Mouse (Mus musculus): ENCODE data around the gene Glis3. TPM values are rescaled to one million over a fixed set of nuclear protein-coding genes. Genes with fewer than 3 reads are reported as not detected.

Gene Glis3
- polyA plus RNA-seq, 1 experiment from 2014 or later = 4.1 TPM

- H3K4me3 ChIP-seq (replicated peaks; ENCODE audit: low read length) = no peak overlapping the region
- H3K9me3 ChIP-seq (ENCODE audit: control insufficient read depth, low read length) = no peaks in the 10 kb centered on the region
- H3K4me1 ChIP-seq (replicated peaks; ENCODE audit: control insufficient read depth, insufficient read depth, low read length) = no peaks in the 10 kb centered on the region
- no peak overlapping the region for H3K9ac ChIP-seq
- no peaks in the 10 kb centered on the region for H3K36me3 ChIP-seq (replicated peaks; ENCODE audit: control insufficient read depth, insufficient read depth)
- no peaks in the 10 kb centered on the region for H3K27me3 ChIP-seq (ENCODE audit: control insufficient read depth, insufficient read depth, low read length)
- ATAC-seq (ENCODE audit: low FRiP score) (no peak), DNase-seq (ENCODE audit: low spot score) (no peak)
- H3K27ac ChIP-seq = no peak overlapping the region
- H3K4me2 ChIP-seq (replicated peaks) = no peak overlapping the region
- 88% methylated on average over 3 of the region's 3 CpGs for WGBS
Measured at GRCm38 (mm10) chr19:28519296-28519695, 160.6 kb downstream of the Glis3 start.

DNA sequence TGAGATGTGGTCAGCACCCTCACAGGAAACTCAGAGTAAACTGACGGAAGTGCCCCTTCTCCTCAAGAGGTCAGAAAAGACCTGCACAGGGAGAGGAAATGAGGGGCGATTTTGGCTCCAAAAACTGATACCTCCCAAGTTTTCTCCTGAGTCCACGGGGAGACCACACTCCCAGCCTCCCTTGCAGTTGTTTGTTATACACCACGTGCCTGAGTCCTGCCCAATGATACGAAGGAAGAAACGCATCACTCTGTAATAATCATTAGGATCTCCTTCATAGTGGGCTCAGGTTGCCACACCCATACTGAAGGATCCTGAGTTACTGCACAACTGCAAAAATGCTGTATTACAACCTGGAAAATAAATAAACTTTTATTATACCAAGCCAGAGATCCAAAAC lies 161.0 kb downstream of the Glis3 start:
- DNase-seq (ENCODE audit: low spot score) = no peak
- Histone ChIP-seq H3K36me3 (replicated peaks; ENCODE audit: control insufficient read depth, insufficient read depth) (no peaks in the 10 kb centered on the region), H3K4me2 (replicated peaks) (no peak overlapping the region), H3K9ac (no peak overlapping the region), H3K27ac (no peak overlapping the region), H3K27me3 (ENCODE audit: control insufficient read depth, insufficient read depth, low read length) (no peaks in the 10 kb centered on the region), H3K9me3 (ENCODE audit: control insufficient read depth, low read length) (no peaks in the 10 kb centered on the region), H3K4me3 (replicated peaks; ENCODE audit: low read length) (no peak overlapping the region), H3K4me1 (replicated peaks; ENCODE audit: control insufficient read depth, insufficient read depth, low read length) (no peaks in the 10 kb centered on the region)
- ATAC-seq (ENCODE audit: low FRiP score) = no peak
- 83% methylated on average over 6 of the region's 6 CpGs for WGBS

DNA sequence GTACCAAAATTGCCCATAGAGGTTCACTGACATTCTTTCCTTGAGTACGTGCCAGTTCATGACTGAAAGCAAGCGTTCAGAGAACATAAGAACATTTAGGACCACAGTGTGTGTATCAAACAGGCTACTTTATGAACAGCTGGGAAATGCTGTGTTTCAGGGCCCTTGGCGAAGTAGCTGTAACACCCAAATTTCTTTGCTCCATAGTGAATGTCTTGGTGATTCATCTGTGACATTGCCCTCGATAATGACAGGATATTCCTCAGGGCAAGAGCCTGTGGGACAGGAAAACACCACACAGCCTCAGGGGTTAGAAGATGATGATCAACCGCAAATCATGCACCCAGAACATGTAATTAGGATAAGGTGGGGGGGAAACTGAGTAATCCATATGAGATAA lies 161.6 kb downstream of the Glis3 start:
- Histone ChIP-seq H3K36me3 (replicated peaks; ENCODE audit: control insufficient read depth, insufficient read depth) (no peaks in the 10 kb centered on the region), H3K4me3 (replicated peaks; ENCODE audit: low read length) (no peak overlapping the region), H3K9ac (no peak overlapping the region), H3K4me1 (replicated peaks; ENCODE audit: control insufficient read depth, insufficient read depth, low read length) (no peaks in the 10 kb centered on the region), H3K27me3 (ENCODE audit: control insufficient read depth, insufficient read depth, low read length) (no peaks in the 10 kb centered on the region), H3K4me2 (replicated peaks) (no peak overlapping the region), H3K9me3 (ENCODE audit: control insufficient read depth, low read length) (no peaks in the 10 kb centered on the region), H3K27ac (no peak overlapping the region)
- no peak for ATAC-seq (ENCODE audit: low FRiP score)
- 83% methylated on average over 5 of the region's 5 CpGs for WGBS
- DNase-seq (ENCODE audit: low spot score) = no peak

DNA sequence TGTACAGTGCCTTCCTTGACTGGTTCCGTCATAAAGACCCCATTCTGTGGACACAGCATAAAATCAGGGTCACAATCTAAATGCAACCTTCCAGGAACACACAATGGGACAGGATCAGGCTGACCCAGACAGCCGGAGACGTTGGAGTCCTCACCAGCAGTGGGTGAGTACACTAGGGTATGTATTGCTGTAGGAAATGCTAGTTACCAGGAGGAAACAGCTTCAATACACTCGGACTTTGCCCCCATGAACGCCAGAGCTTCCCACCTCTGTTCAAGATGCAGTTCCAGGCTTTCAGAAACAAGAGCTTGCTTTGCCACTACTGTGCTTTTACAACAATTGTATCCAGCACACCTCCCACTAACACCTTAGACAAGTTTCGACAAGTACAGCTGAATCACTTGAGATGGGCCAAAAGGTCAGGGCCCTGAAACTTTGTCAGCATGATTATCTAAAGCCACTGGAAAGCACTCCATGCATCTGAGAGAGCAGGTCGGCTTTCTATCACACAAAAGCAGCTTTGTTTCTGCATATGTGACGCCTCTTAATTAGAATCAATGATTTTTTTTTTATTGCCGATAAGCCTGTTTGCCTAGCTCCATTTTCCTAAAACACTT lies 162.3 kb downstream of the Glis3 start:
- H3K36me3 ChIP-seq (replicated peaks; ENCODE audit: control insufficient read depth, insufficient read depth) = no peaks in the 10 kb centered on the region
- H3K27ac ChIP-seq = no peak overlapping the region
- no peaks in the 10 kb centered on the region for H3K9me3 ChIP-seq (ENCODE audit: control insufficient read depth, low read length)
- no peaks in the 10 kb centered on the region for H3K27me3 ChIP-seq (ENCODE audit: control insufficient read depth, insufficient read depth, low read length)
- H3K4me1 ChIP-seq (replicated peaks; ENCODE audit: control insufficient read depth, insufficient read depth, low read length) = no peaks in the 10 kb centered on the region
- H3K4me3 ChIP-seq (replicated peaks; ENCODE audit: low read length) = no peak overlapping the region
- H3K9ac ChIP-seq = no peak overlapping the region
- ATAC-seq (ENCODE audit: low FRiP score) (no peak), DNase-seq (ENCODE audit: low spot score) (no peak)
- H3K4me2 ChIP-seq (replicated peaks) = no peak overlapping the region
- WGBS = 44% methylated on average over 9 of the region's 9 CpGs

GRCm38 (mm10) chr19:28516487-28516886 lies 163.4 kb downstream of the Glis3 start:
- no peak for ATAC-seq (ENCODE audit: low FRiP score)
- H3K9ac ChIP-seq = no peak overlapping the region
- 53% methylated on average over 6 of the region's 6 CpGs for WGBS

GRCm38 (mm10) chr19:28512475-28512874 lies 167.4 kb downstream of the Glis3 start:
- Histone ChIP-seq H3K4me3 (replicated peaks; ENCODE audit: low read length) (no peak overlapping the region), H3K4me1 (replicated peaks; ENCODE audit: control insufficient read depth, insufficient read depth, low read length) (no peaks in the 10 kb centered on the region), H3K36me3 (replicated peaks; ENCODE audit: control insufficient read depth, insufficient read depth) (no peaks in the 10 kb centered on the region), H3K27ac (no peak overlapping the region), H3K27me3 (ENCODE audit: control insufficient read depth, insufficient read depth, low read length) (no peaks in the 10 kb centered on the region), H3K9me3 (ENCODE audit: control insufficient read depth, low read length) (no peaks in the 10 kb centered on the region), H3K4me2 (replicated peaks) (no peak overlapping the region), H3K9ac (no peak overlapping the region)
- ATAC-seq (ENCODE audit: low FRiP score) = no peak
- DNase-seq (ENCODE audit: low spot score) = no peak
- 84% methylated on average over 11 of the region's 11 CpGs for whole genome bisulfite sequencing

More at GRCm38 (mm10) chr19:28516487-28516886, 163.4 kb downstream of the Glis3 start:
- Histone ChIP-seq H3K4me2 (replicated peaks) (no peak overlapping the region), H3K9me3 (ENCODE audit: control insufficient read depth, low read length) (no peaks in the 10 kb centered on the region), H3K36me3 (replicated peaks; ENCODE audit: control insufficient read depth, insufficient read depth) (no peaks in the 10 kb centered on the region), H3K4me3 (replicated peaks; ENCODE audit: low read length) (no peak overlapping the region), H3K27me3 (ENCODE audit: control insufficient read depth, insufficient read depth, low read length) (no peaks in the 10 kb centered on the region), H3K27ac (no peak overlapping the region), H3K4me1 (replicated peaks; ENCODE audit: control insufficient read depth, insufficient read depth, low read length) (no peaks in the 10 kb centered on the region)
- DNase-seq (ENCODE audit: low spot score) = no peak

GRCm38 (mm10) chr19:28511910-28512309 lies 168.0 kb downstream of the Glis3 start:
- Histone ChIP-seq H3K4me2 (replicated peaks) (no peak overlapping the region), H3K27ac (no peak overlapping the region), H3K4me3 (replicated peaks; ENCODE audit: low read length) (no peak overlapping the region), H3K9ac (no peak overlapping the region), H3K9me3 (ENCODE audit: control insufficient read depth, low read length) (no peaks in the 10 kb centered on the region), H3K36me3 (replicated peaks; ENCODE audit: control insufficient read depth, insufficient read depth) (no peaks in the 10 kb centered on the region), H3K4me1 (replicated peaks; ENCODE audit: control insufficient read depth, insufficient read depth, low read length) (no peaks in the 10 kb centered on the region), H3K27me3 (ENCODE audit: control insufficient read depth, insufficient read depth, low read length) (no peaks in the 10 kb centered on the region)
- WGBS = 96% methylated on average over 1 of the region's 1 CpGs
- DNase-seq (ENCODE audit: low spot score) (no peak), ATAC-seq (ENCODE audit: low FRiP score) (no peak)

- WGBS = 57% methylated on average over 6 of the region's 6 CpGs
- Histone ChIP-seq H3K4me3 (replicated peaks; ENCODE audit: low read length) (no peak overlapping the region), H3K4me1 (replicated peaks; ENCODE audit: control insufficient read depth, insufficient read depth, low read length) (no peaks in the 10 kb centered on the region), H3K4me2 (replicated peaks) (no peak overlapping the region), H3K27me3 (ENCODE audit: control insufficient read depth, insufficient read depth, low read length) (no peaks in the 10 kb centered on the region), H3K9me3 (ENCODE audit: control insufficient read depth, low read length) (no peaks in the 10 kb centered on the region), H3K27ac (no peak overlapping the region), H3K9ac (no peak overlapping the region), H3K36me3 (replicated peaks; ENCODE audit: control insufficient read depth, insufficient read depth) (no peaks in the 10 kb centered on the region)
- no peak for ATAC-seq (ENCODE audit: low FRiP score)
- no peak for DNase-seq (ENCODE audit: low spot score)
Measured at GRCm38 (mm10) chr19:28505376-28505775, 174.5 kb downstream of the Glis3 start.

DNA sequence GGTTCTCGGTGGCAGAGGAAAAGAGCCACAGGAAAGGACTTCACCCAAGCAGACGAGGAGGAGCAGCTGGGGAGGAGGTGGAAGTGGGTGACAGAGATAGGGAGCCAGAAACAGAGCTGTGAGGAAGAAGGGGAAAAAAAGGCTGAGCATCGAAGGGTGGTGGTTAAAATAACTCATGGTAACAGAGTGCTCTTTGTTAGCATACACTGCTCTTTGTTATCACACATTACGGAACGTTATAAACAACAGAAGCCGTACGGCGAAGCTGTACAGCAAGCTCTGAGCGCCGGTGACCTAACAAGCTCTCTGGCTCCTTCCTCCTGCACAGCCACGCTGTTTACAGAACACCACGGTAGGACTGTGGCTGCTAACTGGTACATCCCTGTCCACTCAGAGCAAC lies 176.9 kb downstream of the Glis3 start:
- ATAC-seq (ENCODE audit: low FRiP score) (no peak), DNase-seq (ENCODE audit: low spot score) (no peak)
- WGBS = 73% methylated on average over 12 of the region's 12 CpGs
- Histone ChIP-seq H3K36me3 (replicated peaks; ENCODE audit: control insufficient read depth, insufficient read depth) (no peaks in the 10 kb centered on the region), H3K4me2 (replicated peaks) (no peak overlapping the region), H3K9ac (no peak overlapping the region), H3K4me3 (replicated peaks; ENCODE audit: low read length) (no peak overlapping the region), H3K9me3 (ENCODE audit: control insufficient read depth, low read length) (no peaks in the 10 kb centered on the region), H3K4me1 (replicated peaks; ENCODE audit: control insufficient read depth, insufficient read depth, low read length) (no peaks in the 10 kb centered on the region), H3K27ac (no peak overlapping the region), H3K27me3 (ENCODE audit: control insufficient read depth, insufficient read depth, low read length) (no peaks in the 10 kb centered on the region)

DNA sequence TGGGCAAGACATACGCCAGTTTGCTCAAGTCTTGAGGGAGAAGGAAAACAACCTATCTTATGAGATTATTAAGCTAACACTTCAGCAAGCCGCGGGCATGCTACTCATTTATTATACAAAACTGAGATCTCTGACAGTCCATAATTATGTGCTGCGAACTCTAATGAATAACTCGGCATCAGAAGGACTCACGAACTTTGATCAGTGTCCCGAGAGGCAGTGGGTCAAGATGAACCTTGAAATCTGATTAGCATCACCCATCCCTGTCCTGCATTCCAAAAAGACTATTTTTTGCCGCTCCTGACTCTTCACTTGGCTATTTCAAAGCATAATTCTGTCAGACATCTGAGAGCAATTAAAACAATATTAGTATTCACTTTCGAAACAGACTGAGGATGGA lies 178.9 kb downstream of the Glis3 start:
- DNase-seq (ENCODE audit: low spot score) = no peak
- Histone ChIP-seq H3K27me3 (ENCODE audit: control insufficient read depth, insufficient read depth, low read length) (no peaks in the 10 kb centered on the region), H3K4me3 (replicated peaks; ENCODE audit: low read length) (no peak overlapping the region), H3K27ac (no peak overlapping the region), H3K4me1 (replicated peaks; ENCODE audit: control insufficient read depth, insufficient read depth, low read length) (0 out of 2 replicates have a peak, but pooled peaks cover 2% of the 10 kb centered on the region), H3K4me2 (replicated peaks) (no peak overlapping the region), H3K9ac (no peak overlapping the region), H3K9me3 (ENCODE audit: control insufficient read depth, low read length) (no peaks in the 10 kb centered on the region), H3K36me3 (replicated peaks; ENCODE audit: control insufficient read depth, insufficient read depth) (no peaks in the 10 kb centered on the region)
- ATAC-seq (ENCODE audit: low FRiP score) = no peak
- WGBS = 52% methylated on average over 9 of the region's 9 CpGs
